Mouse (Mus musculus): Measurements from ENCODE around the gene Klk9. TPM values are rescaled to one million over a fixed set of nuclear protein-coding genes. Genes with fewer than 3 reads are reported as not detected.

Klk9 gene
- polyA plus RNA-seq, 1 experiment from 2014 or later = 0.25 TPM

DNA sequence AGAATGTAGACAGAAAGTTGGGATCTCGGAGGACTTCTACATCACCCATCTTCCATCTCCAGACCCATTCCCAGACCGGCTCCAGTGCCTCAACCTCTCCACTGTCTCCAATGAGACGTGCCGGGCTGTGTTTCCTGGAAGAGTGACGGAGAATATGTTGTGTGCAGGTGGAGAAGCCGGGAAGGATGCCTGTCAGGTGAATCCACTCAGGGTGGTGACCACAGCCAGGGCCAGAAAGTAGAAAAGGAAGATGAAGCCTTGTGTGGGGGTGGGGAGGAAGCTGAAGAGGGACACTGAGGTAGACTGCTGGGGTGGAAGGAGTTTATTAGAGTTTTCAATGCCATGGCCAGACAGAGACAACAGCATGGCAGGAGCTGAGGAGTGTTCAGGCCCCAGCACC lies 19.8 kb upstream of the Klk9 start:
- no peaks in the 10 kb centered on the region for H3K4me1 ChIP-seq (ENCODE audit: insufficient read depth, low read depth, low read length)
- DNase-seq (ENCODE audit: low spot score) = no peak

DNA sequence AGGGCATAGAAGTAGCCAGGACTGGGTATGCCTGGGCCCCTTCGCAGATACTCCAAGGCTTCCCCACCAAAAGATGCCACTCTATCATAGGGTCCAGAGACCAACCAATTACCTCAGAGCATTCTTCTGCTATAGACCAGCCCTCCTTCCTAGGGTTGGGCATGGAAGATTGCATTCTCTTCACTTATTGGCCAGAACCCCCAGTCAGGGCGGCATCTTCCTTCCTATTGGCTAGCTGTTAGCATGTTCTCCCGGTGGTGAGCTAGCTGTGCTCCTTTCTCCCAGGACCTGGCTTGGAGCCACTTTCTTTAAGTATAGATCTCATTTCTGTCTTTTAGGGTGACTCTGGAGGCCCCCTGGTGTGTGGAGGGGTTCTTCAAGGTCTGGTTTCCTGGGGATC lies 18.8 kb upstream of the Klk9 start:
- Histone ChIP-seq H3K27ac (ENCODE audit: low read length) (no peak overlapping the region), H3K27me3 (replicated peaks; ENCODE audit: insufficient read depth, low read length) (no peaks in the 10 kb centered on the region), H3K9ac (replicated peaks; ENCODE audit: low read depth) (no peak overlapping the region), H3K36me3 (ENCODE audit: insufficient read depth, low read length) (no peaks in the 10 kb centered on the region), H3K4me1 (ENCODE audit: insufficient read depth, low read depth, low read length) (no peaks in the 10 kb centered on the region), H3K4me2 (replicated peaks; ENCODE audit: low read depth, low read length) (no peak overlapping the region), H3K4me3 (ENCODE audit: low read depth, low read length) (no peak overlapping the region), H3K9me3 (ENCODE audit: low read length) (no peaks in the 10 kb centered on the region)
- DNase-seq (ENCODE audit: low spot score) (no peak), ATAC-seq (0 out of 2 replicates have a peak, but pooled peaks have one; percentile 34)
- WGBS = 80% methylated on average over 3 of the region's 3 CpGs
- TF ChIP-seq CTCF (IDR thresholded peaks at IDR 0.05) = no peak
- TF ChIP-seq EP300 (IDR thresholded peaks at IDR 0.05) = no peak

More for the DNA sequence above, 19.8 kb upstream of the Klk9 start:
- Histone ChIP-seq H3K36me3 (ENCODE audit: insufficient read depth, low read length) (no peaks in the 10 kb centered on the region), H3K9ac (replicated peaks; ENCODE audit: low read depth) (no peak overlapping the region), H3K9me3 (ENCODE audit: low read length) (no peaks in the 10 kb centered on the region), H3K4me2 (replicated peaks; ENCODE audit: low read depth, low read length) (no peak overlapping the region), H3K4me3 (ENCODE audit: low read depth, low read length) (no peak overlapping the region), H3K27me3 (replicated peaks; ENCODE audit: insufficient read depth, low read length) (no peaks in the 10 kb centered on the region), H3K27ac (ENCODE audit: low read length) (no peak overlapping the region)
- no peak for ATAC-seq
- TF ChIP-seq EP300 (IDR thresholded peaks at IDR 0.05) (no peak), CTCF (IDR thresholded peaks at IDR 0.05) (no peak)
- 88% methylated on average over 6 of the region's 6 CpGs for WGBS

DNA sequence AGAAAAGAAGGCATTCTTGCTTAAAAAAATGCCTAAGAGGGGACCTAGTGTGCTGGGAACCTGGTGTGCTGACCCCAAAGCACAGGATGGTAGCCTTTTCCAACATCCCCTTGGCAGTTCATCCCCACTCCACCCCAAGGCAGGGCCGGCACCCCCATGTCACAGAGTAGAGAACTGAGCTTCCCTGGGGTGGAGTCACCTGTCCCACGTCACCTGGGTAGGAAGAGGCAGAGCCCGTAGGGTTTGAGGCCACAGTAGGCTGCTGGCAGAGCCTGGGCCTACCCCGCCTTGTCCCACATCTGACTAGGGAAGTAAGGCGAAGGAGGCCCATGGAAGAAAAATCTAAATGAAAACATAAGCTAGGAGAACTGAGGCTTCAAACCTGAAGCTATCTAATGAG lies 17.3 kb upstream of the Klk9 start, which contains the start of gene Klk11:
TSS of gene Klk11 (plus strand) at position 241 of the 400 bp plus-strand sequence.
- DNase-seq (ENCODE audit: low spot score) = no peak
- ATAC-seq = no peak
- 85% methylated on average over 5 of the region's 5 CpGs for WGBS
- H3K9ac ChIP-seq (replicated peaks; ENCODE audit: low read depth) = no peak within 1 kb of the TSS
- H3K4me2 ChIP-seq (replicated peaks; ENCODE audit: low read depth, low read length) = no peak within 1 kb of the TSS
- TF ChIP-seq CTCF (IDR thresholded peaks at IDR 0.05) = no peak
- no peak for TF ChIP-seq EP300 (IDR thresholded peaks at IDR 0.05)
- no peak within 1 kb of the TSS for H3K4me3 ChIP-seq (ENCODE audit: low read depth, low read length)
- H3K36me3 ChIP-seq (ENCODE audit: insufficient read depth, low read length) = no peaks in the 10 kb centered on the region
- no peaks in the 10 kb centered on the region for H3K27me3 ChIP-seq (replicated peaks; ENCODE audit: insufficient read depth, low read length)
- no peaks in the 10 kb centered on the region for H3K4me1 ChIP-seq (ENCODE audit: insufficient read depth, low read depth, low read length)
- no peak within 1 kb of the TSS for H3K27ac ChIP-seq (ENCODE audit: low read length)
- no peaks in the 10 kb centered on the region for H3K9me3 ChIP-seq (ENCODE audit: low read length)

DNA sequence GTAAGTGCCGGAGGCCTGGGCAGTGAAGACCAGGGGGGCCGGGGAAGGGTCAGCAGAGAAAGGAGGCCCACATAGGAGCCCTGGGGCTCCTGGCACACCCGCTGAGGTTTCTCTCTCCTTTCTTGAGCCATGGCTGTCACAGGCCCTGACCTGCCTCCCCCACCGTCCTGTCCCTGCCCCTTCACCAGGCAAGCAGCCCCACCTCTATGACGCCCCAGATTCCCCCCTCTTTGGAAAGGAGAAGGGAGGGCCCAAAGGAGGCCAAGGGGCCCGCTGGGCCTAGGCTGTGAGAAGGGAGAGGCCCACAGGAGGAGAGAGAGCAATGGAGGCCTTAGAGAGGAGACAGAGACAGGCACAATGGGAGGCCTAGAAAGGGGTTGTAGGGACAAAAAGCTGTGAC lies 16.9 kb upstream of the Klk9 start:
- ATAC-seq (no peak), DNase-seq (ENCODE audit: low spot score) (no peak)
- H3K27me3 ChIP-seq (replicated peaks; ENCODE audit: insufficient read depth, low read length) = no peaks in the 10 kb centered on the region
- H3K9ac ChIP-seq (replicated peaks; ENCODE audit: low read depth) = no peak overlapping the region
- no peak overlapping the region for H3K4me3 ChIP-seq (ENCODE audit: low read depth, low read length)
- H3K9me3 ChIP-seq (ENCODE audit: low read length) = no peaks in the 10 kb centered on the region
- no peak overlapping the region for H3K27ac ChIP-seq (ENCODE audit: low read length)
- no peaks in the 10 kb centered on the region for H3K4me1 ChIP-seq (ENCODE audit: insufficient read depth, low read depth, low read length)
- no peak overlapping the region for H3K4me2 ChIP-seq (replicated peaks; ENCODE audit: low read depth, low read length)
- WGBS = 61% methylated on average over 6 of the region's 6 CpGs
- TF ChIP-seq CTCF (IDR thresholded peaks at IDR 0.05) = no peak
- TF ChIP-seq EP300 (IDR thresholded peaks at IDR 0.05) = no peak
- H3K36me3 ChIP-seq (ENCODE audit: insufficient read depth, low read length) = no peaks in the 10 kb centered on the region

DNA sequence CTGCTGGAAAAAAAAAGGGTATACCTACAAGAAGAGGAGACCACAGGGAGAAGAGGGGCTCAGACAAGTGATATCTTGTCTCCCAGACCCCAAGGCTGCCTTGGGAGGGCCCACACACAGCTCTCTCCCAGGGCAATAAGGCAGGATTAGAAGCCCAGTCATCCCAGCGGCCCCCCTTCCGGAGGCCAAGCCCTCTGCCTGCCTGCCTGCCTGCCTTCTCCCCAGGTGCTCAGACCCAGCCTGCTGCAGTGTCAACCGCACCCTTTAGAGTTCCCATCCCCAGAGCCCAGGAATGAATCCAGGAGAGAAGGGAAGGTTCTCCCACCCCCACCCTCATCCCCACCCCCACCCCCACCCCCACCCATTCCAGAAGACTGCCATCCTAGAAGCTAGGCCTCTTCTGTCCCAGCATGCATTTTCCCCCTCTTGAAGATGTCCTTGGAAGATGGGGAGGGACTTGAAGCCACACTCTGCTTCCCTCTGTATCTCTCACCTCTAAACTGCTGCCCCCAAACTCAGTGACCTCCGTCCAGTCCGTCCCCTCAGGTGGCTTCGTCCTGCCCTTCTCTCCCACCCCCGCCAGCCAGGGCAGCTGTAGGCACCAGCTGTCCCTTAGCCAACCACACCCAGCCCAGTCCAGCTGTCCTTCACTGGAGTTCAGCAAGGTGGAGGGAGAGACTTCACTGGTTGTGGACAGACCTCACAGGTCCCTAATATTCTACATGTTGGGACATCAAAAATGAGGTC lies 16.2 kb upstream of the Klk9 start:
- no peak for TF ChIP-seq EP300 (IDR thresholded peaks at IDR 0.05)
- no peak for TF ChIP-seq CTCF (IDR thresholded peaks at IDR 0.05)
- H3K4me1 ChIP-seq (ENCODE audit: insufficient read depth, low read depth, low read length) = peaks cover 2% of the 10 kb centered on the region; the same call in 1 of the 2 replicates
- H3K4me2 ChIP-seq (replicated peaks; ENCODE audit: low read depth, low read length) = no peak overlapping the region
- H3K27ac ChIP-seq (ENCODE audit: low read length) = no peak overlapping the region
- H3K9ac ChIP-seq (replicated peaks; ENCODE audit: low read depth) = no peak overlapping the region
- DNase-seq (ENCODE audit: low spot score) (no peak), ATAC-seq (no peak)
- no peaks in the 10 kb centered on the region for H3K27me3 ChIP-seq (replicated peaks; ENCODE audit: insufficient read depth, low read length)
- no peak overlapping the region for H3K4me3 ChIP-seq (ENCODE audit: low read depth, low read length)
- no peaks in the 10 kb centered on the region for H3K9me3 ChIP-seq (ENCODE audit: low read length)
- H3K36me3 ChIP-seq (ENCODE audit: insufficient read depth, low read length) = no peaks in the 10 kb centered on the region
- 56% methylated on average over 7 of the region's 7 CpGs for WGBS

DNA sequence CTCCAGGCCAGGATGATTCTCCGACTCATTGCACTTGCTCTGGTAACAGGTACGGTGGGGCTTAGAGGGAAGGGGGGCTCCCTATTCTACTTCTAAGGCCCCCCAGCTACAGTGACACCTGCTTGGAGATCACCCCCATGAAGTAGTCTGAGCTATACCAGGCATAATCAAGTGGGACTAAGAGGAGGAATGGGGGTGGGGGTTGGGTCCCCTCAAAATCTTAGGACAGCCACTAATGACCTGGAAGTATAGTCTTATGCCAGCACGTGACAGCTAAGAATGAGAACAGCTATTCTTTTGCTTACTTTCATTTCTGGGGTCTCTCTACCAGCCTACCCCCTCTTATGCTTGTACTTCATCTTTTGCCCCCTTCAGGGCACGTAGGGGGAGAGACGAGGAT lies 15.2 kb upstream of the Klk9 start:
- TF ChIP-seq CTCF (IDR thresholded peaks at IDR 0.05) = no peak
- TF ChIP-seq EP300 (IDR thresholded peaks at IDR 0.05) = no peak
- DNase-seq (ENCODE audit: low spot score) (no peak), ATAC-seq (no peak)
- Histone ChIP-seq H3K4me3 (ENCODE audit: low read depth, low read length) (no peak overlapping the region), H3K9me3 (ENCODE audit: low read length) (no peaks in the 10 kb centered on the region), H3K4me2 (replicated peaks; ENCODE audit: low read depth, low read length) (no peak overlapping the region), H3K27me3 (replicated peaks; ENCODE audit: insufficient read depth, low read length) (no peaks in the 10 kb centered on the region), H3K9ac (replicated peaks; ENCODE audit: low read depth) (no peak overlapping the region), H3K27ac (ENCODE audit: low read length) (no peak overlapping the region), H3K4me1 (ENCODE audit: insufficient read depth, low read depth, low read length) (peaks cover 3% of the 10 kb centered on the region; the same call in 1 of the 2 replicates), H3K36me3 (ENCODE audit: insufficient read depth, low read length) (no peaks in the 10 kb centered on the region)
- 80% methylated on average over 5 of the region's 5 CpGs for WGBS

All from lung, postnatal 0 days (tissue).